Mouse (Mus musculus): Measurements from ENCODE around the gene Mup15.
"Not testable (repeated sequence)": the region's sequence is repeated elsewhere in the genome, so short reads cannot be mapped to it uniquely, and the experiment has no call there.

The Mup15 gene

DNA sequence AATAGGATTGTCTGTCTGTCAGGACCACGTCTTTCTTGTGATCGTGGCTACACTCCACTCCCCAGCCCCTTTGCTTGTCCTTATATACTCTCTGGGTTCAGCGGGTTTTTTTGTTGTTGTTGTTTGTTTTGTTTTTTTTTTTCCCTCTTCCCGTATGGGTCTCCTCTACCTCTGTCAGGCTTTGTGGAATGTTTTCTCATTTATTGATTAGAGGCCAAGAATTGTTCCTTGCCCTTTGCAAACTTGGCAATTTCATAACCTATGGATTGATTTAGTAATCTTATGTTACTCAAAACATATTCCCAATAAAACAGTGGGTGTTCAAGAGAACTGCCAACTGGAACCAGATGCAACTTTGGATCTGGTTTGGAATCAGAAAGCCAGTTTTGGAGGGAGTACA is at the start of gene Mup15:
TSS of gene Mup15 (minus strand) at position 101 of the 400 bp plus-strand sequence.
- DNase-seq: not testable (repeated sequence)
